Mouse (Mus musculus): Measurements from ENCODE around the gene Sergef. TPM values are rescaled to one million over a fixed set of nuclear protein-coding genes. Genes with fewer than 3 reads are reported as not detected.
"Not testable (repeated sequence)": the region's sequence is repeated elsewhere in the genome, so short reads cannot be mapped to it uniquely, and the experiment has no call there.

The Sergef gene
- total RNA-seq, 2 experiments from 2014 or later, result 0.23 to 4.6 TPM

DNA sequence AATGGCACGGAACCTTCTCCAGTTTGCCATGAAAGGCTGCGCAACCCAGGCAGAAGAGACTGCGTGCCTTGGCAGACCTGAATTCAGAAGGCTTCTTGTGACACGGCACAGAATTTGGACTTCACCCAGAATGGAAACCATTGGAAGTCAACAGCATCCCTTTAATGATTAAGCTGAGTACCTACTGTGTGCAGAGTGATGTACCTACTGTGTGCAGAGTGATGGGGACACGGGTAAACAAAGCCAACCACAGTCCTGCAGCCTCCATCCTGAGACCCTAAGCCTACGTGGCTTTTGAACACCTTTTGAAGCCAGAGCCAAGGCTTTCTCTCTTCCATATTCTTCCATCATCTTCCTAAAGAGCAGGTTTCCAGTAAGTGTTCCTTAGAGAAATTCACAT lies 56.9 kb downstream of the Sergef start:
- no peak for ATAC-seq (replicated peaks; ENCODE audit: low FRiP score, poor library complexity, severe bottlenecking)

DNA sequence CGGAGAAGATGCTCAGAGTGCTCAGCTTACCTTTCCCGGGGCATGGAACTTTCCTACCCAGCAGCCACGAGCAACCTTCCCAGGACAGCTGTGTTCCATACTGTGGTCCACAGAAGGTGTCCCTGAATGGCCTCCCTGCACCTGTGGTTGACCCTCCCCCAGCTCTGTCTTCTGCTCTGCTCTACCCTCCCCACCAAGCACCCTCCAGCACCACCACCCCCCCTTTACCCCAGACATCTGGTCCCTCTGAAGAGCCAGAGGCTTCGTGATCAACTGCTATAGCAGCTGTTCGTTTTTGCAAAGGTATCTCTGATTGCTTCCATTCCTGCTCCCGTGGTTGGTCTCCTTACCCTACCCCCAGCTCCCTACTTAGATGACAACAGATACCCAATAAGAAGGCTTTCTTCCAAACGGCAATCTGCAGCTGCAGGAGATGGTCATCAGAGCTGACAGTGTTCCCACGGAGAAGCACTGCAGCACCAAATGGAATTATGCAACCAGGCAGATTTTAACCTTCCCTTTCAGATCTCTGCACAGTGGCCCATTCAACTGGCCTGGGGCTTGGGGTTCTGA lies 58.2 kb downstream of the Sergef start:
- ATAC-seq (replicated peaks; ENCODE audit: low FRiP score, poor library complexity, severe bottlenecking), result no peak

DNA sequence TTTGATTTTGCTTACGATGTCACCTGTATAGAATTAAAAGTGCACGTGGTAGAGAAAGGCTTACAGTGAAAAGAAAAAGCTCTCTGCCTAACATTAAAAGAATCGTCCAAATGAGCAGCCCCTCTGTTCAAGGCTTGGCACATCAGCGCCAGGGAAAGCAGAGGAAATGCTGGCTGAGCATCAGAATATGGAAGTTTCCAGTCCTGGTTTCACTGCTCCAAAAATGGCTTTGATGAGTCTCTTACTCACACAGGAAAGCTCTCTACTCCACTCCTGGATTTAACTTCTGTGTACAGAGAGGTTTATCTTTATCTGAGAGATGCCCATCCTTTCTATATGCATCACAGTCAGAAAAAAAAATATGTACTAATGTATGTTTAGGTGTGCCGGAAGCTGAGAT lies 61.5 kb downstream of the Sergef start:
- ATAC-seq (replicated peaks; ENCODE audit: low FRiP score, poor library complexity, severe bottlenecking), result no peak

DNA sequence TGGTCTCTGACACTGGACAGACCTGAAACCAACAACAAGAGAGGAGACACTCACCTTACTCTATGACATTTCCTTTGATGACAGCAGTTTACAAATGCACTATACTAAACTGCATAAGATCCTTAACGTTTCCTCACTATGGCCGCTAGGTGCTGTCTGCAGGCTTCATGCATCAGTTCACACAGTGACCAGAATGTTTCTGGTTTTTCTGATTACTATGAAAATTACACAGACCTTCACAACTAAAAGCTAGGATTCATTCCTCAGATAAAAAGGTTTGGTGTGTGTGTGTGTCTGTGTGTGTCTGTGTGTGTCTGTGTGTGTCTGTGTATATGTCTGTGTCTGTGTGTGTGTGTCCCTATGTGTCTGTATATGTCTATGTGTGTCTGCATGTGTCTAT lies 63.7 kb downstream of the Sergef start:
- ATAC-seq (replicated peaks; ENCODE audit: low FRiP score, poor library complexity, severe bottlenecking), result no peak

DNA sequence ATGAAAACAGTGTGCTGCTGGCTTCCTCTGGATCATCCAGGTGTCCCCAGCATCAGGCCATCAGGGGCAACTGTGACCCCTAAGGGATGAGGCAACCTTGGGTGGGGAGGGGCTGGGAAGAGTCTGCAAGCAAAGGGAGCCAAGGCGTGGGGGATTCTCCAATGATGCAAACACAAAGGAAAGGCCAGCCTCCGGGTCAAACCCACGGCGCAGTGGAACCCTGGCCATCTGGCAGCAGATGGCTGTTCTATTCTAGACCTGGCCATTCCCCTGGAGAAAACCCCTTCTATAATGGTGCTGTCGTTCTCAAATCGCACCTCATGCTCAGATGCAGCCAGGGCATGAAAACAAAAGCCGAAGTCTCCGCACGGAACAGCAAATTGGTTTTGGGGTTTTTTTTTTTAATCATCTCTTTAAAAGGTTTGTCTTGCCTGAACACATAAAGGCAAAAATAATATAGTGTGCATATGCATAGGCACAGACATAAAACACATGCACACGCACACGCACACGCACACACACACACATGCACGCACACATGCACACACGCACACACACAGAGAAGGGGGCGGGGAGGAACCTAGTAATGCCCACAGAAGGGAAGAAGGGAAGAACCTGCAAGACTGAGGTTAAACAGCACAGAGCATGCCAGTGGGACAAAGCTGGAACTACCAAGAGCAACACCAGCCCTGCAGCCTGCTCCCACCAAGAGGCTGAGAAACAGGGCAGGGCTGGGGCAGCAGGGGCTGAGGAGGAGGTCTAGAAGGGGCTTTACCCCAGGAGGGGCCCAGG lies 66.6 kb downstream of the Sergef start:
- ATAC-seq (replicated peaks; ENCODE audit: low FRiP score, poor library complexity, severe bottlenecking), result no peak

DNA sequence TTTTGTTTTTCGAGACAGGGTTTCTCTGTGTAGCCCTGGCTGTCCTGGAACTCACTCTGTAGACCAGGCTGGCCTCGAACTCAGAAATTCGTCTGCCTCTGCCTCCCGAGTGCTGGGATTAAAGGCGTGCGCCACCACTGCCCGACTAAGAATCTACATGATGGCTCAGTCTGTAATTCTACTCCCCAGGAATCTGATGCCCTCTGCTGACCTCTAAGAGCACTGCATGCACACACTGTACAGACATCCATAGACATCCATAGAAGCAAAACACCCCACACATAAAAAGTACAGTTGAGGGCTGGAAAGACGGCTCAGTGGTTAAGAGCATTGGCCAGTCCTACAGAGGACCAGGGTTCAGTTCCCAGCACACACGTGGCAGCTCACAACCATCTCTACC lies 70.1 kb downstream of the Sergef start:
- not testable (repeated sequence) for ATAC-seq (replicated peaks; ENCODE audit: low FRiP score, poor library complexity, severe bottlenecking)

DNA sequence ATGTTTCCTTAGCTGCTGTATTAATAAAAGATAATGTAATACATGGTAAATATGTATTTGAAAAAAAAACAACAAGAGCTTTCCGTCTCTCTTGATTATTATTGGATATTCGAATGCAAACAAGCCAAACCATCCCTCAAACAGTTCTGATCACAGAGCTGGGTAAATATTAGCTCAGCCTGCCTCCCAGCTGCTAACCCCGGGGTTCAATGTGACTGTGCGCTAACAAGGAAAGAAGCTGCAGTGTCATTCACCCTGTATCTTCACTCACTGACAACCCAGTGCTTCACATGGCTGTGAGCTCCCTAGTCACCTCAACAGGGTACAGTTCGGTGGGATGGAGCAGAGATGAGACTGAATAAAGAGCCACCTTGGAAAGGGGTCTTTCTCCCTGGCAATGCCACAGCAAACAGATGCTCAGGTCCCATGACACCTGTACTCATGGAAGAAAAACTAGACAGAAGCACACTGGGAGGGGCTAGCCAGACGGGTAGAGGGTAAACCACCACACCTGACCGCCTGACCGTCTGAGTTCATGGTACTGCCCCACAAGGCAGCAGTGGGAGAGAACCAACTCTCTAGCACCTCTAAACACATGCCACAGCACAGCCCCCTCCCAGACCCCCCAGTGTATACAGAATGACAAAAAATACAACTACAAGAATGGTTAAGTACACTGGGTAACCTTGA lies 73.1 kb downstream of the Sergef start:
- ATAC-seq (replicated peaks; ENCODE audit: low FRiP score, poor library complexity, severe bottlenecking), result no peak

DNA sequence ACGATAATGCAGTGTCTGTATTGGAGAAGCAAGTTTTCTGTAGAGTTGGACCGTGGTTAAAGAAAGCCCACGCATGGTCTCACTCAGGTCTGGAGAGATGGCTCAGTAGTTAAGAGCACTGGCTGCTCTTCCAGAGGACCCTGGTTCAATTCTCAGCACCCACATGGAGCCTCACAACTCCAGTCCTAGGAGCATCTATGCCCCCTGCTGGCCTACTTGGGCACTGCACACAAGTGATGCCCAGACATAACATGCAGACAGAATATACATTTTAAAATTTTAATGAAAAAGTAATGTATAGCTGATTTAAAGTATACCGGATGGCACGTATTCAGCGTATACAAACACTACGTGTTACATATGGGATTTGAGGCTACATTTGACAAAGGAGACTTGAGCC lies 74.2 kb downstream of the Sergef start:
- ATAC-seq (replicated peaks; ENCODE audit: low FRiP score, poor library complexity, severe bottlenecking), result no peak

DNA sequence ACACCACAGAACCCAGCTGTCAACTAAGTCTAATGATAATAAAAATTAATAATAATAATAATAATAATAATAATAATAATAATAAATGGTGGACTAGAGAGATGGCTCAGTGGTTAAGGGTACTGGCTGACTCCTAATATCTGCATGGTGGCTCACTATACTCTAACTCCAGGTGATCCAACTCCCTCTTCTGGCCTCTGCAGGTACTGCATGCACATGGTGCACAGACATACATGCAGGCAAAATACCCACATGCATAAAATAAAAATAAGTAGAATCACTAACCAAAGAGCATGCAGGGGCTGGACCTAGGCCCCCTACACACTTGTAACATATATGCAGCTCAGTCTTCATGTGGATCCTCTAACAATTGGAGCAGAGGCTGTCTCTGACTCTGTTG lies 75.8 kb downstream of the Sergef start:
- no peak for ATAC-seq (replicated peaks; ENCODE audit: low FRiP score, poor library complexity, severe bottlenecking)

DNA sequence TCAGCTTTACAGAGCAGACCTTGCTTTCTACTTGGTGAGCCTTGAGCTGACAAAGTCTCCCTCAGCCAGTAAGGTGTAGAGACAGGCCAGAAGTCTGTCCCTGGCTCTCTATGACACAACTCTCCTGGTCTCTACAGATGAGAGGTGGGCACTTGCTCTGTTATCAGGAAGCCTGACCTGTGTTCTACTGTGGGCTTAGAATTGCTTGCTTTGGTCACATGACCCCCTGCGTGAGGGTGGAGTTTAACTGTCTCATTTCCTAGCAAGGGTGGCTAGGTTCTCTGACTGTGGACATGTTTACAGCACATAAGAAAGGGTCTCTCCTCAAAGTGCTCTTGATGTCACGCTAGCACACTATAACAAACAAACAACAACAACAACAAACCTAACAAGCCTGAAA lies 79.5 kb downstream of the Sergef start:
- no peak for ATAC-seq (replicated peaks; ENCODE audit: low FRiP score, poor library complexity, severe bottlenecking)

DNA sequence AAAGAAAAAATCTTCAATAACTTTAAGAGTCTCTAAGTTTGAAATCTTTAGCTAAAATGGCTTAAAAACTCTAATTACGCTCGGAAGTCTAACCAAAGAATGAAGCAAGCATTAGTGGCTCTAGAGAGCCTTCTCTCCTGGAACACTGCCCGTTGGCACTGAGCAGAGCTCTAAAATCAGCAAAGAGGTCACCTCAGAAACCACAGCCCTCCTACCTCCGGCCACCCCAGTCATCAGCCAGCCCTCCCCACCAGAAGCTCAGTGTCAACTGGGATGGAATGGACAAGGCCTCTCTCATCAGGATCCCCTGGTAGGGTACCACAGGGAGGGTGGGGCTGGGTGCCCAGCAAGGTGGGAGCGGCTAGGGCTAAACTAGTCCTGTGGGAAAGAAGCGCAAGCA lies 80.0 kb downstream of the Sergef start:
- no peak for ATAC-seq (replicated peaks; ENCODE audit: low FRiP score, poor library complexity, severe bottlenecking)

DNA sequence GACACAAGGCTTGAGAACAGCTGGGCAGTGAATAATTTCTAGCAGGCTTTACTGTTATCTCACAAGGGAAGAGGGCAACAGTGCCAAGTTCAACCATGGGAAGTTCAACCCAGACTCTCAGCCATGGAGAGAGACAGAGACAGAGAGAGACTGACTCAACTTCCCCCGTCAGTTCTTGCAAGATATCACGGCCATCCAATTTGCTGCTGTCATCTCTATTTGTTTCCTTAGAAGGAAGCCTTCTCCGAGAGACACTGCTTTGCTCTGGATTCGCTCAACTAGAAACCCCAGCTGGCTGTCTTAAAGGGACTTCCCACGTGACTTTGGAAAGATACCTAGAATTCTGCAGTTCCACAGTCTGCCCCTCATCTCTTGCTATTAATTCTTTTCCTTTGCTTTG lies 80.6 kb downstream of the Sergef start:
- no peak for ATAC-seq (replicated peaks; ENCODE audit: low FRiP score, poor library complexity, severe bottlenecking)

DNA sequence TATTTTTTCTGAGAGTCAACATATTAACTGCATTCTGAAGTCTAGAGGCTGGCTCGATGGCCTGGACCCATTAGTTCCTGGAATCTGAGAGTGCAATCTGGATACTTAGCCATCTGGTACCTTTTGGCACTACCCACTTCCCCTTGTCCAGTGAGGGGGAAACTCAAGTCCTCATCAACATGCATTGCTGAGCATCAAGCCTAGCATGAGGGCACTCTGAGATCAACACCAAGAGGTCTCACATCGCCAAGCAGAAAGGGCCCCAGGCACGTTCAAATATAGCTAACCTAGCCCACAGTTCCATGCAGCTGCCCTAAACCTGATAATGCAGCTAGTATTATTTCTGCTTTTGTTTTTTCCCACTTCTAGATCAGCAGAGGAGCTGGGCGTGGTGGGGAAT lies 81.6 kb downstream of the Sergef start:
- ATAC-seq (replicated peaks; ENCODE audit: low FRiP score, poor library complexity, severe bottlenecking), result no peak

DNA sequence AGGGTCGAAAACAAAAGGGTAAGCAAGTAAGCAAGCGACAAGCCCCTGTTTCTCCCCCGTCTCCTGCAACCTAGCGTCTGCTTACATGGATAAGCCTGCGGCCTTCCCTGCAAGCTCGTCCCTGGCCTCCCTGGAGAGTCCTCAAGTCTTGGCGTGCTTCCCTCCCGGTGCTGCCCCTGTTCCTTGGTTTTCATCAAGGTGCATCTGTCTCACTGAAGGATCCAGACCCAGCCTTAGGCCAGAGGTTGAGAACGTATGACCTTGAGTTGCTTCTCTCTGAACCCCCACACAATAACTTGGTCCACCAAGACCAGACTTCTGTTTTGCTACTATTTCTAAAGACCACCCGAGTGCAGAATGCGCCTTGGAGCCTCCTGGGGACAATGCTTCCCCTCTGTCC lies 82.2 kb downstream of the Sergef start:
- no peak for ATAC-seq (replicated peaks; ENCODE audit: low FRiP score, poor library complexity, severe bottlenecking)

DNA sequence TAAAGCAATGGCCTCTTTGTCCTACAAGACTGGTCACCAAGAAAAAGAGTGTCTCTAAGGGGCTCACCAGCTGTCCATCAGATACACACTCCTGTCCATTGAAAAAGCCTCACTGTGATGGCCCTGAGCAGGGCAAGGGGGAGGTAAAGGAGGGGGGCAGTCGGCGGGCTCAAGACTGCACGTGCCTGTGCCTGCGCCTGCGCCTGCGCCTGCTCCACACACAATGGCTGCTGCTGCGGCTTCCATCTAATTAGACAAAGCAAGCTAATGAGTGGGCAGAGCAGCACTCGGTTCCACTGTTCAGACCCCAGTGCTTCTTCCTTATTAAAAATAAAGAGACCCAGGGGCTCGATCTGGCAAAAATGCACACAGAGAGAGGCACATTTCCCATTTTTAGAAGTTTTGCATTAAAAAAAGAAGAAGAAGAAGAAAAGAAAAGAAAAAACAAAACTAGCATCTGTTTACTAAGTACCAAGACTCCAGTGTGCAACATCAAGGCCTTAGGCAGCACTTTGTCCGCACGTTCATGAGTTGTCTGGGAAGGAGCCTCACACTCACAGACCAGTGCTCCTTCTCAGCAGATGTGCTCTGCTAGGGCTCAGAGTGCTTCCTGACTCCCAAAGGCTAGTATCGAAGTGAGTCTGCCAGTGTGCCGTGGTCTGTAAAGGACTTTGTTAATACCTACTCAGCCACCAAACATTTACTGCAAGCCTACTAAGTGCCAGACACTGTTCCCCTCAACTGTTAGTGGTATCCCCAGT lies 83.1 kb downstream of the Sergef start:
- ATAC-seq (replicated peaks; ENCODE audit: low FRiP score, poor library complexity, severe bottlenecking), result no peak

DNA sequence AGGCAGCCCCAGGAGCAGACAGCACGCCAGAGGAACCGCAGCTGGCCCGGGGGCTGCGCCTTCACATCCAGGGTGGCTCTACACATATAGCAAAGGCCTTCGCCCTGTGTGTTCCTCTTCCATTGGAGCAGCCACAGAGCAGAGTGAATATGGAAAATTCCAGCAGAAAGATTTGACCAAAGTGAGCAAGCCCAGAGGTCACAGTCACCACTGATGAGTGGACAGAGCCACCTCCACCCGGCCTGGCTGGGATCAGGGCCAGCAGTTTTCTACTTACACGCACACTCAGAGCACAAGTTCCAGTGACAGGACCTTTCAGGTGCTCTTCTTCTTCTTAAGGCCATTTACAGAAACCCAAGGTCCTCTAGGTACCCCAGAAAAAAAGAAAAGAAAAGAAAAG lies 83.9 kb downstream of the Sergef start:
- no peak for ATAC-seq (replicated peaks; ENCODE audit: low FRiP score, poor library complexity, severe bottlenecking)

DNA sequence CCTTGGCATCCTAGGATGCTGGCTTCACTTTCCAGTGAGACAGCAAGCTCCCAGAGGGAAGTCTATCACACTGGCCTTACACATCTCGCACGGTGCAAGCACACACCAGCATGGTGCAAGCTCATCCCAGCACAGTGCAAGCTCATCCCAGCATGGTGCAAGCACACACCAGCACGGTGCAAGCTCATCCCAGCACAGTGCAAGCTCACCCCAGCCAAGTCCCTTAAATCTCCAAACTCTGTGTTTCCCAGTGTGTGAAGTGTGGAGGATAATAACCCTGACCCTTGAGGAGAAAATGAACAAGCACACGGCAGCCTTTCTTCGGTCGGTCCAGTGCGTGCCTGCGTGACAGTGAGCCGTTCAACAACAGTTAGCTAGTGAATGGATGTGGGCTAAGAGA lies 84.8 kb downstream of the Sergef start:
- no peak for ATAC-seq (replicated peaks; ENCODE audit: low FRiP score, poor library complexity, severe bottlenecking)

DNA sequence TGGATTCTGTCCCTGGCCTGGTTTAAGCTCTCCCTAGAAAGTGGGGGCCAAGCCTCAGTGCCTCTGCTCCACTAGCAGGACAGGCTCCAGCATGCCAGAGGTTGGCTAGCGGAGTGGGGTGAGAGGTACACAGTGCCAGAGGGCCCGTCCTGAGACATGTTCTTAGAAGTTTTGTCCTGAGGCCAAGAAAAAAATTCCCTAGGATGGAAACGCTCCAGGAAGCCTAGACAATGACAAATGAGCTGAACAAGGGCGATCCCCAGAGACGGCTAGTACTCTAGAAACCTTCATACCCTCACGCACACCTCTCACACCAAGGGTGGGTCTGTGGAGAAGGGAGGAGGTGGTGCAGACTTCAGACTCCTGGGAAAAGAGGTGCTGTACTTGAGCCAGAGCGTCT lies 85.6 kb downstream of the Sergef start:
- ATAC-seq (replicated peaks; ENCODE audit: low FRiP score, poor library complexity, severe bottlenecking), result no peak

DNA sequence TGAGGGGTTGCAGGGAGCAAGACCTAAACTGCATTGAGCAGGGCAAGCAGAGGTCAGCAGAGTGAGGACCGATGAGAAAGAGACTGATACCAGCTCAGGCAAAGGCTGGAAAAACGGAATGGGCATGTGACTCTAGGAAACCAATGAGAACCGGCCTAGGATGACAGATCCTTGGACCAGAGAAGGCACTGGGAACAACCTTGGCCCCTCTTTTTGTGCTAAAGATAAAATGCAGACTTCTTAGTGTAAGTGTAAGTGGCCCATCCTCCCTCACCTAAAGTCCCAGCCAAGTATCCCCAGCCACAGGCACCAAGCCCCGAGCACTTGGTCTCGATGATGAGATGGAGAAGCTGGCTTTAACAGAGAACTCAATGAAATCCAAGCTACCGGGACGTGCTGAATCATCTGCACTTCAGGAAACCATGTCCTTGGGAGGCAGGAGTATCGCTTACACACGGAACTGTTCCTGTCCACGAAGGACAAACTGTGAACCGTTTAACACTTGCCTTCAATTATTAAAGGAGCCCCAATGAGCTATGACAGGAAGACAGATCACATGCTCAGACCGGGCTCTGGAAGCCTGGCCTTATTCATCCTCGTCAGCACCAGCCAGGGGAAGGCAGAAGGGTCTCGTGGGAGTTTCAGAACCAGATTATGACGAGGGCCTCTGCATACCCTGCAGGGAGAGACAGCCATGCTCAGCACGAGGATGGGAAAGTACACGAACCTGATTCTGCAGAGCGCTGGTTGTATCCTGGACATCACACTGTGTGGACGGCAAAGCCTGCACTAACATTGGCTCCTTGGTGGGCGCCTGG lies 87.5 kb downstream of the Sergef start:
- no peak for ATAC-seq (replicated peaks; ENCODE audit: low FRiP score, poor library complexity, severe bottlenecking)

DNA sequence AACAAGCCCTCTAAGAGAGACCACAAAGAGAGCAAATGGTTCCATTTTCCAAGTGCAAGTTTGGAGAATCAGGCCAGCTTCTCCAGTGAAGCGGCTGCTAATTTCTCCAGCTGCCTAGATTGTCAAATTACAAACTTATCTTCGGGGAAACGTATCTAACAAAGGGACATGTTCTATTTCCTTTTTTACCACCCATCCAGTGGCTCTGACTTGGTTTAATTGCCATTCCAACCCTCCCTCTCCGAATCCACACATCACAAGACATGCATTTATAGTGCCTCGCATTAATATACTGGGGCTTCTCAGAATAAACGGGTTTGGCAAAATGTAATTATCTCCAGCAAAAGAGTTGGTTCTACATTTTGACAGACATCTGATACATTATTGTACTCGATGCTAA lies 88.4 kb downstream of the Sergef start:
- no peak for ATAC-seq (replicated peaks; ENCODE audit: low FRiP score, poor library complexity, severe bottlenecking)
